Mouse (Mus musculus) adrenal gland, postnatal 14 days (tissue): Measurements from ENCODE around the gene Homez. TPM values are rescaled to one million over a fixed set of nuclear protein-coding genes. Genes with fewer than 3 reads are reported as not detected.

Source experiments
- total RNA-seq: library from RNA; stranded (reverse); gene quantifications from 2 replicates; pipeline ENCODE4 v1.2.3, GENCODE M21; 2021

Gene Homez
- total RNA-seq, 1 experiment from 2014 or later, result 9.6 TPM

Other genes with a start within 250 kb of the Homez start
- not detected in 2 replicates for gene Psmb11, start 249.5 kb downstream of the Homez start, total RNA-seq
- not detected in 2 replicates for gene Gm17606, start 230.0 kb downstream of the Homez start, total RNA-seq
- gene Cdh24, start 229.6 kb downstream of the Homez start, total RNA-seq, result 1.7 and 2.2 TPM in 2 replicates
- 33.7 and 41.0 TPM in 2 replicates for gene 1700123O20Rik, start 184.7 kb downstream of the Homez start, total RNA-seq
- 168 and 193 TPM in 2 replicates for gene Acin1, start 184.0 kb downstream of the Homez start, total RNA-seq
- not detected in 2 replicates for gene Gm29776, start 172.1 kb downstream of the Homez start, total RNA-seq
- gene Cebpe, start 158.8 kb downstream of the Homez start, total RNA-seq, result not detected in 2 replicates
- gene Slc7a8, start 89.0 kb downstream of the Homez start, total RNA-seq, result 46.1 and 51.5 TPM in 2 replicates
- 0.38 TPM in 1 of 2 replicates, not detected in the other for gene Rnf212b, start 56.8 kb downstream of the Homez start, total RNA-seq
- gene Ppp1r3e, start 6.6 kb upstream of the Homez start, total RNA-seq, result 14.0 and 15.9 TPM in 2 replicates
- 43.5 and 51.9 TPM in 2 replicates for gene Bcl2l2, start 12.4 kb upstream of the Homez start, total RNA-seq
- 1.7 and 7.0 TPM in 2 replicates for gene Gm20521, start 12.5 kb upstream of the Homez start, total RNA-seq
- 154 and 191 TPM in 2 replicates for gene Pabpn1, start 21.5 kb upstream of the Homez start, total RNA-seq
- 30.7 and 32.9 TPM in 2 replicates for gene Slc22a17, start 42.2 kb upstream of the Homez start, total RNA-seq
- gene Efs, start 55.2 kb upstream of the Homez start, total RNA-seq, result 3.1 and 6.2 TPM in 2 replicates
- not detected in 2 replicates for gene Il25, start 61.7 kb upstream of the Homez start, total RNA-seq
- 1.6 and 1.9 TPM in 2 replicates for gene Cmtm5, start 65.3 kb upstream of the Homez start, total RNA-seq
- gene Myh6, start 96.0 kb upstream of the Homez start, total RNA-seq, result 0.22 TPM in 1 of 2 replicates, not detected in the other
- gene Gm17428, start 106.0 kb upstream of the Homez start, total RNA-seq, result not detected in 2 replicates
- 0.11 TPM in 1 of 2 replicates, not detected in the other for gene Myh7, start 123.7 kb upstream of the Homez start, total RNA-seq
- 34.5 and 39.2 TPM in 2 replicates for gene Ngdn, start 144.5 kb upstream of the Homez start, total RNA-seq
- 7.3 and 9.8 TPM in 2 replicates for gene Zfhx2, start 221.4 kb upstream of the Homez start, total RNA-seq
- 11.3 and 15.8 TPM in 2 replicates for gene Thtpa, start 223.8 kb upstream of the Homez start, total RNA-seq
- 26.6 and 36.1 TPM in 2 replicates for gene Ap1g2, start 235.6 kb upstream of the Homez start, total RNA-seq
- 3.3 and 5.9 TPM in 2 replicates for gene Jph4, start 246.0 kb upstream of the Homez start, total RNA-seq